Mouse (Mus musculus) testis, adult 2 months (tissue): ENCODE results near the gene Opalin.

Source experiments
- CTCF ChIP-seq: fragments of 200-500 bp; IDR thresholded peaks from 2 replicates; pipeline ENCODE4 v1.5.1; 2012; ENCODE audit warnings: low read depth, mild to moderate bottlenecking, inconsistent platforms, low read length, moderate library complexity; ENCODE audit not compliant: control insufficient read depth, insufficient read depth, insufficient replicate concordance
- POLR2A ChIP-seq: fragments of 200-500 bp; IDR thresholded peaks from 2 replicates; pipeline ENCODE4 v1.6.1; 2012; ENCODE audit warnings: low read depth, mild to moderate bottlenecking, inconsistent platforms, low read length, moderate library complexity; ENCODE audit not compliant: control insufficient read depth

DNA sequence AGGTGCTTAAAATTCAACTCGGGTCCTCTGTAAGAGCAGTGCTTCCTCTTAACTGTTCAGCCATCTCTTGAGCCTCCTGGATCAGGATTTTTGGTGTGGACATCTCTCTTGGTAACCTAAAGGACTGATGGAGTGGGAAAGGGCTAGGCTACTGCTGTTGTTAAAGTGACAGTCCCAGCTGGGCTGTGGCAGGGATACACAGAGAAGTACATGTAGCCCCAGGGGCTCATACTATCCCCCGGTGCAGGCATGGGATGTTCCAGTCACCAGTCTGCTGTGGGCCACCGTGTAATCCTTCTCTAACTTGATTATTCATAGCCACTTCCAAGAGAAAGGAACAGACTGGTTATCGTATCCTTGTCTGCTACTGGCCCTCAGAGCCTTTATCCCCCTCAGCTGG lies 20.1 kb upstream of the Opalin start:
- TF ChIP-seq CTCF (no peak), POLR2A (no peak)
